Mouse (Mus musculus) stomach, postnatal 0 days (tissue): ENCODE results near the gene Msrb3. TPM values are rescaled to one million over a fixed set of nuclear protein-coding genes. Genes with fewer than 3 reads are reported as not detected.

Experiments
- ATAC-seq: fragments of 200-750 bp; cut with Nextera tagmentation; 2 replicates; pipeline ENCODE4 v1.8.0; 2017; ENCODE audit not compliant: low FRiP score, low TSS enrichment
- DNase-seq: peaks from one replicate; pipeline ENCODE4 v3.0.0-alpha.2; 2016; ENCODE audit warnings: low spot score
- H3K27ac ChIP-seq: fragments of 300-500 bp; sonication (generic); replicated peaks from 2 replicates; pipeline ENCODE4 v1.5.1; 2014; ENCODE audit warnings: mild to moderate bottlenecking, control low read depth
- H3K27me3 ChIP-seq: fragments of 300-500 bp; sonication (generic); 2 replicates; pipeline ENCODE4 v1.6.1; 2014; ENCODE audit warnings: low read length; ENCODE audit not compliant: control insufficient read depth, insufficient read depth
- H3K36me3 ChIP-seq: fragments of 300-500 bp; sonication (generic); 2 replicates; pipeline ENCODE4 v1.6.1; 2014; ENCODE audit warnings: low read length, mixed read lengths; ENCODE audit not compliant: control insufficient read depth, insufficient read depth
- H3K4me1 ChIP-seq: fragments of 300-500 bp; sonication (generic); replicated peaks from 2 replicates; pipeline ENCODE4 v1.6.1; 2014; ENCODE audit warnings: antibody characterized with exemption; ENCODE audit not compliant: control insufficient read depth, insufficient read depth
- H3K4me2 ChIP-seq: fragments of 300-500 bp; sonication (generic); replicated peaks from 2 replicates; pipeline ENCODE4 v1.6.1; 2014; ENCODE audit warnings: low read depth, mild to moderate bottlenecking, control low read depth, moderate library complexity
- H3K4me3 ChIP-seq: fragments of 300-500 bp; sonication (generic); 2 replicates; pipeline ENCODE4 v1.5.1; 2014; ENCODE audit warnings: low read depth, low read length, control low read depth
- H3K9ac ChIP-seq: fragments of 300-500 bp; sonication (generic); 2 replicates; pipeline ENCODE4 v1.6.1; 2014; ENCODE audit warnings: mild to moderate bottlenecking, low read length, control low read depth, mixed read lengths
- H3K9me3 ChIP-seq: fragments of 300-500 bp; sonication (generic); 2 replicates; pipeline ENCODE4 v1.6.1; 2016; ENCODE audit warnings: low read length; ENCODE audit not compliant: control insufficient read depth
- CTCF ChIP-seq: IDR thresholded peaks from 2 replicates; pipeline ENCODE4 v1.5.1; 2016; ENCODE audit warnings: antibody characterized with exemption, low read depth, mild to moderate bottlenecking, moderate library complexity
- EP300 ChIP-seq: optimal IDR thresholded peaks from 2 replicates; pipeline ENCODE3; 2016; ENCODE audit warnings: antibody characterized with exemption
- WGBS: fragments of 180-500 bp; shearing (Covaris S2); extraction: QIAGEN DNeasy Blood & Tissue Kit; methylation state at CpG from one replicate; pipeline ENCODE4 v1.1.7; 2014; 5-methylcytosine and 5-hydroxymethylcytosine counted together
- polyA plus RNA-seq: library from polyadenylated mRNA; unstranded; fragments of >200 nt; fragmentation: Nextera tagmentation; extraction: Ambion mirVana; gene quantifications from 2 replicates; pipeline ENCODE4 v1.2.1, GENCODE M21; 2015

Msrb3 gene
- polyA plus RNA-seq, 1 experiment from 2014 or later = 23.2 TPM

- Histone ChIP-seq H3K4me2 (peak overlapping the region; percentile 11; the same call in 1 of the 2 replicates), H3K36me3 (no peaks in the 10 kb centered on the region), H3K27ac (no peak overlapping the region), H3K4me3 (no peak overlapping the region), H3K27me3 (no peaks in the 10 kb centered on the region), H3K4me1 (no peaks in the 10 kb centered on the region), H3K9ac (no peak overlapping the region), H3K9me3 (no peaks in the 10 kb centered on the region)
- TF ChIP-seq EP300 (no peak), CTCF (no peak)
- DNase-seq (peak; percentile 65), ATAC-seq (peak; percentile 87)
- WGBS = 18% methylated on average over 20 of the region's 20 CpGs
Observed at GRCm38 (mm10) chr10:120821491-120822358, 77.2 kb downstream of the Msrb3 start.

- Histone ChIP-seq H3K4me3 (no peak overlapping the region), H3K4me1 (no peaks in the 10 kb centered on the region), H3K36me3 (no peaks in the 10 kb centered on the region), H3K4me2 (no peak overlapping the region), H3K9me3 (no peaks in the 10 kb centered on the region), H3K27ac (no peak overlapping the region), H3K9ac (no peak overlapping the region), H3K27me3 (no peaks in the 10 kb centered on the region)
- 53% methylated on average over 12 of the region's 12 CpGs for WGBS
- DNase-seq (no peak), ATAC-seq (no peak)
- no peak for TF ChIP-seq CTCF
- no peak for TF ChIP-seq EP300
Observed at GRCm38 (mm10) chr10:120820781-120821300, 78.1 kb downstream of the Msrb3 start.

- 71% methylated on average over 5 of the region's 5 CpGs for WGBS
- TF ChIP-seq CTCF (no peak), EP300 (no peak)
Observed at GRCm38 (mm10) chr10:120815290-120815689, 83.6 kb downstream of the Msrb3 start.

GRCm38 (mm10) chr10:120811796-120812443 lies 87.0 kb downstream of the Msrb3 start:
- DNase-seq (peak; percentile 74), ATAC-seq (peak; percentile 88)
- Histone ChIP-seq H3K9me3 (no peaks in the 10 kb centered on the region), H3K36me3 (no peaks in the 10 kb centered on the region), H3K4me3 (peak overlapping the region; percentile 18; the same call in 1 of the 2 replicates), H3K9ac (peak overlapping the region; percentile 56), H3K27ac (peak overlapping the region; percentile 87), H3K27me3 (no peaks in the 10 kb centered on the region), H3K4me1 (no peaks in the 10 kb centered on the region), H3K4me2 (peak overlapping the region; percentile 56)
- 9% methylated on average over 24 of the region's 24 CpGs for WGBS
- no peak for TF ChIP-seq EP300
- no peak for TF ChIP-seq CTCF

More at GRCm38 (mm10) chr10:120815290-120815689, 83.6 kb downstream of the Msrb3 start:
- H3K36me3 ChIP-seq = no peaks in the 10 kb centered on the region
- ATAC-seq (no peak), DNase-seq (no peak)
- no peaks in the 10 kb centered on the region for H3K9me3 ChIP-seq
- no peak overlapping the region for H3K4me3 ChIP-seq
- no peak overlapping the region for H3K27ac ChIP-seq
- no peaks in the 10 kb centered on the region for H3K4me1 ChIP-seq
- no peaks in the 10 kb centered on the region for H3K27me3 ChIP-seq
- H3K4me2 ChIP-seq = no peak overlapping the region
- no peak overlapping the region for H3K9ac ChIP-seq

- ATAC-seq = 0 out of 2 replicates have a peak, but pooled peaks have one; percentile 39
Observed at GRCm38 (mm10) chr10:120810832-120811571, 87.9 kb downstream of the Msrb3 start.

More at GRCm38 (mm10) chr10:120810832-120811571, 87.9 kb downstream of the Msrb3 start:
- no peak for DNase-seq
- no peak overlapping the region for H3K4me3 ChIP-seq
- H3K36me3 ChIP-seq = no peaks in the 10 kb centered on the region
- H3K4me1 ChIP-seq = no peaks in the 10 kb centered on the region
- no peak overlapping the region for H3K9ac ChIP-seq
- no peaks in the 10 kb centered on the region for H3K27me3 ChIP-seq
- peak overlapping the region; percentile 87; the same call in 1 of the 2 replicates for H3K27ac ChIP-seq
- H3K9me3 ChIP-seq = no peaks in the 10 kb centered on the region
- no peak for TF ChIP-seq EP300
- TF ChIP-seq CTCF = no peak
- peak overlapping the region; percentile 56 for H3K4me2 ChIP-seq
- 37% methylated on average over 4 of the region's 4 CpGs for WGBS
